Mouse (Mus musculus) kidney, adult 8-10 months (tissue): ENCODE results near the gene Il17rc.
A peak's percentile ranks its signal among the peaks of the same experiment; 100 is the strongest.

ENCODE experiments used
- DNase-seq, 2 experiments: peaks; one replicate each; pipeline ENCODE4 v3.0.0; 2022

Gene Il17rc

GRCm38 (mm10) chr6:113501388-113502084, 30.3 kb downstream of the Il17rc start, which contains the start of gene Prrt3:
TSS of gene Prrt3 (minus strand) at chr6:113501931.
- no peak for DNase-seq

GRCm38 (mm10) chr6:113502801-113503200, 31.6 kb downstream of the Il17rc start:
- DNase-seq = no peak

- no peak for DNase-seq
Observed at GRCm38 (mm10) chr6:113505689-113506088, 34.5 kb downstream of the Il17rc start.

GRCm38 (mm10) chr6:113507130-113507529, 35.9 kb downstream of the Il17rc start:
- no peak for DNase-seq

- DNase-seq = no peak
Observed at GRCm38 (mm10) chr6:113508272-113508946, 37.2 kb downstream of the Il17rc start.

GRCm38 (mm10) chr6:113508947-113509280, 37.7 kb downstream of the Il17rc start:
- no peak for DNase-seq

GRCm38 (mm10) chr6:113513944-113514343, 42.7 kb downstream of the Il17rc start:
- DNase-seq = no peak

- DNase-seq = no peak
Observed at GRCm38 (mm10) chr6:113514600-113514999, 43.4 kb downstream of the Il17rc start.

GRCm38 (mm10) chr6:113517434-113518080, 46.3 kb downstream of the Il17rc start:
- DNase-seq = no peak

GRCm38 (mm10) chr6:113522310-113522709, 51.1 kb downstream of the Il17rc start:
- no peak for DNase-seq

- DNase-seq = no peak
Observed at GRCm38 (mm10) chr6:113523420-113523819, 52.2 kb downstream of the Il17rc start.

GRCm38 (mm10) chr6:113530932-113531839, 60.0 kb downstream of the Il17rc start, which contains the start of the genes Emc3 and Fancd2:
TSS of gene Emc3 (minus strand) at chr6:113531652.
TSS of gene Fancd2 (plus strand) at chr6:113531682.
- DNase-seq = peak; percentile 79 to 91

- no peak for DNase-seq
Observed at GRCm38 (mm10) chr6:113531840-113532404, 60.7 kb downstream of the Il17rc start.
